Mouse (Mus musculus) intestine, embryonic 14.5 days (tissue): Measurements from ENCODE around the gene Naga. TPM values are rescaled to one million over a fixed set of nuclear protein-coding genes. Genes with fewer than 3 reads are reported as not detected.

Experiments used
- ATAC-seq: fragments of 200-750 bp; cut with Nextera tagmentation; replicated peaks from 2 replicates; pipeline ENCODE4 v1.8.0; 2017; ENCODE audit warnings: low read depth, moderate number of reproducible peaks, moderate TSS enrichment, moderate library complexity; ENCODE audit not compliant: low FRiP score, low TSS enrichment
- DNase-seq: peaks from one replicate; pipeline ENCODE4 v3.0.0-alpha.2; 2018; ENCODE audit warnings: low spot score
- H3K27ac ChIP-seq: fragments of 300-500 bp; sonication (generic); 2 replicates; pipeline ENCODE4 v1.5.1; 2014; ENCODE audit warnings: low read depth, mild to moderate bottlenecking, control low read depth
- H3K27me3 ChIP-seq: fragments of 300-500 bp; sonication (generic); replicated peaks from 2 replicates; pipeline ENCODE4 v1.6.1; 2014; ENCODE audit warnings: low read length, control low read depth; ENCODE audit not compliant: control insufficient read depth, insufficient read depth
- H3K36me3 ChIP-seq: fragments of 300-500 bp; sonication (generic); 2 replicates; pipeline ENCODE4 v1.6.1; 2014; ENCODE audit warnings: low read length, control low read depth; ENCODE audit not compliant: control insufficient read depth, insufficient read depth
- H3K4me1 ChIP-seq: fragments of 300-500 bp; sonication (generic); replicated peaks from 2 replicates; pipeline ENCODE4 v1.6.1; 2014; ENCODE audit warnings: low read length, control low read depth, mixed read lengths; ENCODE audit not compliant: control insufficient read depth, insufficient read depth
- H3K4me2 ChIP-seq: fragments of 300-500 bp; sonication (generic); 2 replicates; pipeline ENCODE4 v1.6.1; 2014; ENCODE audit warnings: low read length
- H3K4me3 ChIP-seq: fragments of 300-500 bp; sonication (generic); 2 replicates; pipeline ENCODE4 v1.5.1; 2014; ENCODE audit warnings: low read depth, low read length, control low read depth, mixed read lengths
- H3K9ac ChIP-seq: fragments of 300-500 bp; sonication (generic); 2 replicates; pipeline ENCODE4 v1.6.1; 2014; ENCODE audit warnings: mild to moderate bottlenecking, low read length
- H3K9me3 ChIP-seq: fragments of 300-500 bp; sonication (generic); 2 replicates; pipeline ENCODE4 v1.6.1; 2016; ENCODE audit warnings: low read length, control low read depth; ENCODE audit not compliant: control insufficient read depth
- WGBS: fragments of 180-500 bp; shearing (Covaris S2); extraction: QIAGEN DNeasy Blood & Tissue Kit; methylation state at CpG from one replicate; pipeline ENCODE4 v1.1.7; 2014; 5-methylcytosine and 5-hydroxymethylcytosine counted together
- polyA plus RNA-seq: library from polyadenylated mRNA; unstranded; fragments of >200 nt; fragmentation: Nextera tagmentation; extraction: Ambion mirVana; gene quantifications from 2 replicates; pipeline ENCODE4 v1.2.1, GENCODE M21; 2014

The Naga gene
- polyA plus RNA-seq, 1 experiment from 2014 or later, result 61.2 TPM

GRCm38 (mm10) chr15:82342543-82342935 is 3.8 kb upstream of the Naga start:
- peak overlapping the region; percentile 72; the same call in 1 of the 2 replicates for H3K4me2 ChIP-seq
- H3K4me3 ChIP-seq, result no peak overlapping the region
- H3K4me1 ChIP-seq, result peaks cover 30% of the 10 kb centered on the region
- H3K9me3 ChIP-seq, result no peaks in the 10 kb centered on the region
- DNase-seq, result no peak
- no peak for ATAC-seq
- no peak overlapping the region for H3K9ac ChIP-seq
- H3K36me3 ChIP-seq, result peaks cover 3% of the 10 kb centered on the region; the same call in 1 of the 2 replicates
- 78% methylated on average over 5 of the region's 5 CpGs for WGBS
- H3K27ac ChIP-seq, result peak overlapping the region; percentile 88; the same call in 1 of the 2 replicates
- no peaks in the 10 kb centered on the region for H3K27me3 ChIP-seq

GRCm38 (mm10) chr15:82341675-82342542 is 3.2 kb upstream of the Naga start:
- peak; percentile 63 for DNase-seq
- peaks cover 27% of the 10 kb centered on the region for H3K4me1 ChIP-seq
- no peak for ATAC-seq

GRCm38 (mm10) chr15:82341036-82341501 is 2.3 kb upstream of the Naga start:
- 2% methylated on average over 35 of the region's 40 CpGs for WGBS
- Histone ChIP-seq H3K9me3 (no peaks in the 10 kb centered on the region), H3K27me3 (no peaks in the 10 kb centered on the region), H3K27ac (peak overlapping the region; percentile 88), H3K36me3 (peaks cover 11% of the 10 kb centered on the region; the same call in 1 of the 2 replicates), H3K4me1 (peaks cover 23% of the 10 kb centered on the region), H3K4me3 (peak overlapping the region; percentile 53), H3K4me2 (peak overlapping the region; percentile 72), H3K9ac (peak overlapping the region; percentile 82)
- DNase-seq (peak; percentile 83), ATAC-seq (no peak)

More at GRCm38 (mm10) chr15:82341675-82342542, 3.2 kb upstream of the Naga start:
- 57% methylated on average over 15 of the region's 15 CpGs for WGBS
- H3K27ac ChIP-seq, result peak overlapping the region; percentile 88
- peaks cover 3% of the 10 kb centered on the region; the same call in 1 of the 2 replicates for H3K36me3 ChIP-seq
- H3K9ac ChIP-seq, result peak overlapping the region; percentile 82
- H3K4me2 ChIP-seq, result peak overlapping the region; percentile 72
- peak overlapping the region; percentile 53 for H3K4me3 ChIP-seq
- no peaks in the 10 kb centered on the region for H3K9me3 ChIP-seq
- H3K27me3 ChIP-seq, result no peaks in the 10 kb centered on the region

GRCm38 (mm10) chr15:82340414-82341035 is 1.8 kb upstream of the Naga start:
- peak overlapping the region; percentile 88 for H3K27ac ChIP-seq
- peaks cover 16% of the 10 kb centered on the region for H3K36me3 ChIP-seq
- peak overlapping the region; percentile 53 for H3K4me3 ChIP-seq
- H3K9ac ChIP-seq, result peak overlapping the region; percentile 82
- peaks cover 23% of the 10 kb centered on the region for H3K4me1 ChIP-seq
- peak overlapping the region; percentile 72 for H3K4me2 ChIP-seq
- H3K27me3 ChIP-seq, result no peaks in the 10 kb centered on the region
- no peaks in the 10 kb centered on the region for H3K9me3 ChIP-seq
- DNase-seq (peak; percentile 71), ATAC-seq (no peak)
- 34% methylated on average over 21 of the region's 21 CpGs for WGBS

GRCm38 (mm10) chr15:82339634-82340254 is 1.0 kb upstream of the Naga start:
- Histone ChIP-seq H3K4me3 (no peak overlapping the region), H3K27ac (no peak overlapping the region), H3K36me3 (peaks cover 22% of the 10 kb centered on the region), H3K4me1 (peaks cover 23% of the 10 kb centered on the region), H3K27me3 (no peaks in the 10 kb centered on the region), H3K9ac (no peak overlapping the region), H3K9me3 (no peaks in the 10 kb centered on the region), H3K4me2 (no peak overlapping the region)
- WGBS, result 64% methylated on average over 8 of the region's 8 CpGs
- ATAC-seq (no peak), DNase-seq (no peak)

- WGBS, result 59% methylated on average over 10 of the region's 10 CpGs
- no peak overlapping the region for H3K27ac ChIP-seq
- ATAC-seq, result no peak
- peaks cover 27% of the 10 kb centered on the region for H3K36me3 ChIP-seq
- no peak for DNase-seq
- no peaks in the 10 kb centered on the region for H3K27me3 ChIP-seq
- no peaks in the 10 kb centered on the region for H3K9me3 ChIP-seq
- H3K4me2 ChIP-seq, result peak overlapping the region; percentile 81
- peaks cover 23% of the 10 kb centered on the region for H3K4me1 ChIP-seq
- H3K4me3 ChIP-seq, result peak overlapping the region; percentile 70
- peak overlapping the region; percentile 59; the same call in 1 of the 2 replicates for H3K9ac ChIP-seq
These were observed 425 bp upstream of the Naga start for GRCm38 (mm10) chr15:82339150-82339549.

- Histone ChIP-seq H3K4me3 (peak overlapping the region; percentile 70), H3K27ac (peak overlapping the region; percentile 62; the same call in 1 of the 2 replicates), H3K4me1 (peaks cover 23% of the 10 kb centered on the region), H3K4me2 (peak overlapping the region; percentile 81), H3K9ac (peak overlapping the region; percentile 59), H3K9me3 (no peaks in the 10 kb centered on the region), H3K27me3 (no peaks in the 10 kb centered on the region), H3K36me3 (peaks cover 32% of the 10 kb centered on the region)
- DNase-seq (no peak), ATAC-seq (no peak)
- WGBS, result 17% methylated on average over 4 of the region's 4 CpGs
These were observed 850 bp downstream of the Naga start for GRCm38 (mm10) chr15:82337875-82338274.

GRCm38 (mm10) chr15:82336629-82337028 is 2.1 kb downstream of the Naga start:
- DNase-seq, result no peak
- ATAC-seq, result no peak
- Histone ChIP-seq H3K9me3 (no peaks in the 10 kb centered on the region), H3K27ac (no peak overlapping the region), H3K4me3 (no peak overlapping the region), H3K4me2 (no peak overlapping the region), H3K36me3 (peaks cover 35% of the 10 kb centered on the region), H3K27me3 (no peaks in the 10 kb centered on the region), H3K9ac (no peak overlapping the region), H3K4me1 (peaks cover 15% of the 10 kb centered on the region)
- WGBS, result 88% methylated on average over 12 of the region's 12 CpGs
